Comparison of ENCODE assay signal across 9 mouse cellular contexts in the genomic region with DNA sequence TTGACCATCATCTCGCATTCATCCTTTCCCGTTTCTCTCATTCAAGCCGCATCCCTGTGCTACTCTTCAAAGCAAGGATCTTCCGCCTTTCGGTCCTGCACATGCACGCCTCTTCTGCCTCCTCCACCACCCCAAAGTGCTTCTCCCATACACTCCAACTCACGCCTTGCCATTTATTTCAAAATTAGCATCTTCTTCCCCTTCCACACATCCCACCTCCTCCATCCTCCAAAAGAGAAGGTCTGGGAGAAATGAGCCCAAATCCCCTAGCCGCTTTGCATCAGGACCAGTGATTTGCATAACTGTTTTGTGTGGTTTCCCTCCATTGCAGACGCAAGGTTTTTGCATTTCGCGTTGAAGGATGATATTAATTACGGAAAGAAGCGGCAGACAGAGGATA. TPM values are rescaled to one million over a fixed set of nuclear protein-coding genes. Genes with fewer than 3 reads are reported as not detected.
DNase-seq lines count a peak whose midpoint lies in the region; ATAC-seq and TF ChIP-seq lines count a peak whose summit lies in the region.
"Had no signal": no experiment of that assay in that cellular context is flagged by ENCODE, and none has a peak within 500 bp of the region (broad histone marks: within the 10 kb centered on the region; RNA-seq: fewer than 3 reads in every experiment).

No protein-coding gene starts in this region.

- no peaks in the 10 kb centered on the region for H3K9me3 ChIP-seq in stomach, embryonic 15.5 days
- no peaks in the 10 kb centered on the region for H3K9me3 ChIP-seq in stomach, postnatal 0 days (ENCODE audit: control insufficient read depth, low read length)
- peaks cover 7% of the 10 kb centered on the region; the same call in 1 of the 2 replicates for H3K9me3 ChIP-seq in limb, embryonic 14.5 days (ENCODE audit: control insufficient read depth, low read length)

- no peaks in the 10 kb centered on the region for H3K36me3 ChIP-seq in stomach, embryonic 15.5 days
- H3K36me3 ChIP-seq in stomach, postnatal 0 days (ENCODE audit: control insufficient read depth, insufficient read depth, low read length), result no peaks in the 10 kb centered on the region
- H3K36me3 ChIP-seq in limb, embryonic 14.5 days (ENCODE audit: control insufficient read depth, insufficient read depth, low read length), result no peaks in the 10 kb centered on the region

- H3K27ac ChIP-seq in stomach, embryonic 15.5 days, result no peak overlapping the region
- no peak overlapping the region for H3K27ac ChIP-seq in stomach, postnatal 0 days (replicated peaks)
- no peak overlapping the region for H3K27ac ChIP-seq in limb, embryonic 14.5 days (replicated peaks; ENCODE audit: low read depth, low read length)

- no peak overlapping the region for H3K9ac ChIP-seq in stomach, embryonic 15.5 days
- no peak overlapping the region for H3K9ac ChIP-seq in stomach, postnatal 0 days (ENCODE audit: low read length)
- H3K9ac ChIP-seq in limb, embryonic 14.5 days (ENCODE audit: low read depth, low read length, severe bottlenecking), result no peak overlapping the region

- 21% methylated on average over 13 of the region's 13 CpGs for WGBS in stomach, embryonic 15.5 days
- 31% methylated on average over 13 of the region's 13 CpGs for WGBS in stomach, postnatal 0 days
- 12% methylated on average over 13 of the region's 13 CpGs for WGBS in limb, embryonic 14.5 days

- no peaks in the 10 kb centered on the region; the same call in 1 of the 2 replicates for H3K27me3 ChIP-seq in stomach, embryonic 15.5 days (replicated peaks)
- H3K27me3 ChIP-seq in stomach, postnatal 0 days (ENCODE audit: control insufficient read depth, insufficient read depth, low read length), result no peaks in the 10 kb centered on the region
- peaks cover 16% of the 10 kb centered on the region for H3K27me3 ChIP-seq in limb, embryonic 14.5 days (ENCODE audit: control insufficient read depth, insufficient read depth, low read length)

- TF ChIP-seq CTCF in stomach, postnatal 0 days (IDR thresholded peaks at IDR 0.05; ENCODE audit: low read depth), result no peak

- TF ChIP-seq EP300 in stomach, postnatal 0 days (optimal IDR thresholded peaks at IDR 0.05), result no peak

- DNase-seq in cerebellum, adult 11-12 months, result peak; percentile 44
- DNase-seq in stomach, postnatal 0 days (ENCODE audit: low spot score), result no peak
- no peak for DNase-seq in limb, embryonic 14.5 days (ENCODE audit: low spot score)
- no peak for DNase-seq in B cell, adult 2 months
- no peak for DNase-seq in adrenal gland, postnatal 36 days
- no peak for DNase-seq in lung, postnatal 25 days (ENCODE audit: low spot score)

- ATAC-seq in cerebellum, adult (ENCODE audit: insufficient number of reproducible peaks, low FRiP score, low TSS enrichment), result no peak
- ATAC-seq in stomach, embryonic 15.5 days (ENCODE audit: insufficient read depth, low FRiP score, low read depth), result no peak
- no peak for ATAC-seq in stomach, postnatal 0 days (ENCODE audit: low FRiP score, low TSS enrichment)
- ATAC-seq in limb, embryonic 14.5 days (ENCODE audit: low FRiP score, low read depth), result no peak

- peaks cover 5% of the 10 kb centered on the region; the same call in 1 of the 2 replicates for H3K4me1 ChIP-seq in stomach, embryonic 15.5 days
- H3K4me1 ChIP-seq in stomach, postnatal 0 days (replicated peaks; ENCODE audit: control insufficient read depth, insufficient read depth), result no peaks in the 10 kb centered on the region
- H3K4me1 ChIP-seq in limb, embryonic 14.5 days (ENCODE audit: control insufficient read depth, insufficient read depth, low read length), result no peaks in the 10 kb centered on the region

- TF ChIP-seq POLR2A in limb, embryonic 14.5 days (IDR thresholded peaks at IDR 0.05; ENCODE audit: borderline replicate concordance, extremely low read depth, insufficient read depth, insufficient read length), result no peak

- H3K4me2 ChIP-seq in stomach, embryonic 15.5 days, result peak overlapping the region; percentile 98
- no peak overlapping the region for H3K4me2 ChIP-seq in stomach, postnatal 0 days (replicated peaks; ENCODE audit: low read depth)
- peak overlapping the region; percentile 19 for H3K4me2 ChIP-seq in limb, embryonic 14.5 days (replicated peaks; ENCODE audit: low read depth, low read length, severe bottlenecking)

- peak overlapping the region; percentile 19; the same call in 1 of the 2 replicates for H3K4me3 ChIP-seq in stomach, embryonic 15.5 days (replicated peaks)
- no peak overlapping the region for H3K4me3 ChIP-seq in stomach, postnatal 0 days (ENCODE audit: low read depth, low read length)
- H3K4me3 ChIP-seq in limb, embryonic 14.5 days (replicated peaks; ENCODE audit: low read length), result peak overlapping the region; percentile 81

RNA-seq across cellular contexts. Expression of gene Cadm2, which starts 1.9 kb away (rescaled TPM):
- 2.1 and 2.7 TPM in 2 replicates for polyA plus RNA-seq in stomach, embryonic 15.5 days (2015; fragmentation: Nextera tagmentation; extraction: Ambion mirVana)
- polyA plus RNA-seq in stomach, postnatal 0 days (2015; fragmentation: Nextera tagmentation; extraction: Ambion mirVana), result 0.29 and 0.70 TPM in 2 replicates
- polyA plus RNA-seq in limb, embryonic 14.5 days (2012; rRNA removed), result 2.8 and 3.6 TPM in 2 replicates
- 3.8 and 3.9 TPM in 2 replicates for polyA plus RNA-seq in limb, embryonic 14.5 days (2014; fragmentation: Nextera tagmentation; extraction: Ambion mirVana)
- under 1 TPM; 0.36 to 0.76 TPM for total RNA-seq in adrenal gland, postnatal 36 days (2021)
- polyA plus RNA-seq: kidney, embryonic 16.5 days had no signal
